Mouse (Mus musculus): ENCODE measurements around the gene Il17d. TPM values are rescaled to one million over a fixed set of nuclear protein-coding genes. Genes with fewer than 3 reads are reported as not detected.

Il17d gene
- total and polyA plus RNA-seq, 3 experiments, result 0.54 to 2.2 TPM; not detected in 1

- Histone ChIP-seq H3K9ac (ENCODE audit: control insufficient read depth, low read depth, low read length, poor library complexity, severe bottlenecking) (no peak overlapping the region), H3K4me1 (ENCODE audit: control insufficient read depth in 1 of 2, insufficient read depth in 2 of 2, low read length in 2 of 2) (peaks cover 0 to 24% of the 10 kb centered on the region in 2 experiments; a peak in 2 of 4 replicates), H3K27me3 (ENCODE audit: control insufficient read depth in 1 of 2, insufficient read depth in 2 of 2, low read length in 2 of 2) (no peaks in the 10 kb centered on the region), H3K9me3 (replicated peaks; ENCODE audit: insufficient read depth, low read length) (no peaks in the 10 kb centered on the region), H3K4me3 (ENCODE audit: control insufficient read depth in 1 of 2, insufficient read depth in 1 of 2, low read depth in 2 of 2, low read length in 2 of 2) (no peak overlapping the region), H3K36me3 (ENCODE audit: control insufficient read depth in 1 of 2, insufficient read depth in 2 of 2, low read length in 2 of 2) (peaks cover 0 to 13% of the 10 kb centered on the region in 2 experiments; a peak in 2 of 4 replicates), H3K27ac (ENCODE audit: control insufficient read depth, low read depth, low read length) (no peak overlapping the region), H3K79me2 (ENCODE audit: control insufficient read depth, insufficient read depth, low read length, poor library complexity) (no peaks in the 10 kb centered on the region)
- TF ChIP-seq CHD2 (IDR thresholded peaks at IDR 0.05; ENCODE audit: low read length) (no peak), NRF1 (IDR thresholded peaks at IDR 0.05; ENCODE audit: insufficient read depth, low read depth, low read length, poor library complexity, severe bottlenecking) (no peak), SMC3 (IDR thresholded peaks at IDR 0.05; ENCODE audit: low read depth, low read length) (no peak), MYC (IDR thresholded peaks at IDR 0.05; ENCODE audit: low read depth, low read length) (no peak), CTCF (IDR thresholded peaks at IDR 0.05 in 2 of 3, conservative IDR thresholded peaks at IDR 0.05 in 1 of 3; ENCODE audit: control insufficient read depth in 1 of 3, insufficient read depth in 1 of 3, low read depth in 2 of 3, low read length in 3 of 3, poor library complexity in 1 of 3, severe bottlenecking in 1 of 3) (no peak), MAX (IDR thresholded peaks at IDR 0.05; ENCODE audit: low read length) (no peak), TAL1 (IDR thresholded peaks at IDR 0.05; ENCODE audit: low read length) (no peak), TBP (IDR thresholded peaks at IDR 0.05; ENCODE audit: low read depth, low read length) (no peak), ELF1 (IDR thresholded peaks at IDR 0.05; ENCODE audit: low read depth, low read length) (no peak), MYB (IDR thresholded peaks at IDR 0.05; ENCODE audit: low read depth, low read length) (no peak)
- no peak for DNase-seq (ENCODE audit: low read depth, low spot score)
Measured at GRCm38 (mm10) chr14:57547062-57547461, 22.5 kb downstream of the Il17d start.

DNA sequence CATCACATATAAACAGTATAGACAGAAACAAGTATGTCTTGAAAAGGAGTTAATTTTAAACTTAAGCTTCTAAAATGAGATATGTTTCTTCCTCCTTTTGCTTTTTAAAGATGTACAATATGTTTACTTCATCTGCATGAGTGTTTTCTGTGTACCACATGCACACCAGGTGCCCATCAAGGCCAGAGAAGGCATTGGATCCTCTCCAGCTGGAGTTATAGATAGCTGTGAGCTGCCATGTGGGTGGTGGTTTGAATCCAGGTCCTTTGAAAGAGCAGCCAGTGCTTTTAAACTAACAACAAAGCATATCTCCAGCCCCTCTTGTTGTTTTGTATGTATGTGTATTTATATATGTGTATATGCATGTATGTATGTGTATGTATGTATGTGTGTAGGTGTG, 28.4 kb downstream of the Il17d start:
- Histone ChIP-seq H3K27me3 (ENCODE audit: control insufficient read depth in 1 of 2, insufficient read depth in 2 of 2, low read length in 2 of 2) (no peaks in the 10 kb centered on the region), H3K36me3 (ENCODE audit: control insufficient read depth in 1 of 2, insufficient read depth in 2 of 2, low read length in 2 of 2) (peaks cover 0 to 5% of the 10 kb centered on the region in 2 experiments; a peak in 2 of 4 replicates), H3K4me3 (ENCODE audit: control insufficient read depth in 1 of 2, insufficient read depth in 1 of 2, low read depth in 2 of 2, low read length in 2 of 2) (no peak overlapping the region), H3K4me1 (ENCODE audit: control insufficient read depth in 1 of 2, insufficient read depth in 2 of 2, low read length in 2 of 2) (no peaks in the 10 kb centered on the region), H3K79me2 (ENCODE audit: control insufficient read depth, insufficient read depth, low read length, poor library complexity) (no peaks in the 10 kb centered on the region), H3K9ac (ENCODE audit: control insufficient read depth, low read depth, low read length, poor library complexity, severe bottlenecking) (no peak overlapping the region), H3K9me3 (replicated peaks; ENCODE audit: insufficient read depth, low read length) (no peaks in the 10 kb centered on the region), H3K27ac (ENCODE audit: control insufficient read depth, low read depth, low read length) (no peak overlapping the region)
- TF ChIP-seq MAFK (IDR thresholded peaks at IDR 0.05; ENCODE audit: borderline replicate concordance, low read depth, low read length) (no peak), JUND (IDR thresholded peaks at IDR 0.05; ENCODE audit: low read depth, low read length) (no peak), HCFC1 (IDR thresholded peaks at IDR 0.05; ENCODE audit: low read depth, low read length) (no peak), NELFE (IDR thresholded peaks at IDR 0.05; ENCODE audit: low read depth, low read length) (no peak), SIN3A (IDR thresholded peaks at IDR 0.05; ENCODE audit: low read length) (no peak), SMC3 (IDR thresholded peaks at IDR 0.05; ENCODE audit: low read depth, low read length) (no peak), TCF12 (IDR thresholded peaks at IDR 0.05; ENCODE audit: low read depth, low read length) (no peak), ELF1 (IDR thresholded peaks at IDR 0.05; ENCODE audit: low read depth, low read length) (no peak)
- DNase-seq (ENCODE audit: low read depth, low spot score), result no peak

GRCm38 (mm10) chr14:57554434-57554833, 29.9 kb downstream of the Il17d start:
- Histone ChIP-seq H3K9me3 (replicated peaks; ENCODE audit: insufficient read depth, low read length) (no peaks in the 10 kb centered on the region), H3K4me3 (ENCODE audit: control insufficient read depth in 1 of 2, insufficient read depth in 1 of 2, low read depth in 2 of 2, low read length in 2 of 2) (no peak overlapping the region), H3K36me3 (ENCODE audit: control insufficient read depth in 1 of 2, insufficient read depth in 2 of 2, low read length in 2 of 2) (peaks cover 0 to 5% of the 10 kb centered on the region in 2 experiments; a peak in 2 of 4 replicates), H3K27ac (ENCODE audit: control insufficient read depth, low read depth, low read length) (no peak overlapping the region), H3K79me2 (ENCODE audit: control insufficient read depth, insufficient read depth, low read length, poor library complexity) (no peaks in the 10 kb centered on the region), H3K27me3 (ENCODE audit: control insufficient read depth in 1 of 2, insufficient read depth in 2 of 2, low read length in 2 of 2) (no peaks in the 10 kb centered on the region), H3K9ac (ENCODE audit: control insufficient read depth, low read depth, low read length, poor library complexity, severe bottlenecking) (no peak overlapping the region), H3K4me1 (ENCODE audit: control insufficient read depth in 1 of 2, insufficient read depth in 2 of 2, low read length in 2 of 2) (no peaks in the 10 kb centered on the region)
- DNase-seq (ENCODE audit: low read depth, low spot score), result no peak
- no peak for TF ChIP-seq USF1 (IDR thresholded peaks at IDR 0.05; ENCODE audit: low read depth, low read length)
- TF ChIP-seq SIN3A (IDR thresholded peaks at IDR 0.05; ENCODE audit: low read length), result no peak
- no peak for TF ChIP-seq GATA1 (IDR thresholded peaks at IDR 0.05; ENCODE audit: low read depth, low read length)
- no peak for TF ChIP-seq TAL1 (IDR thresholded peaks at IDR 0.05; ENCODE audit: low read length)
- TF ChIP-seq BHLHE40 (IDR thresholded peaks at IDR 0.05; ENCODE audit: borderline replicate concordance, low read depth, low read length), result no peak
- no peak for TF ChIP-seq NELFE (IDR thresholded peaks at IDR 0.05; ENCODE audit: low read depth, low read length)
- TF ChIP-seq RCOR1 (IDR thresholded peaks at IDR 0.05; ENCODE audit: low read depth, low read length), result no peak
- TF ChIP-seq MEF2A (IDR thresholded peaks at IDR 0.05; ENCODE audit: extremely low read depth, insufficient replicate concordance, low read depth, low read length, poor library complexity, severe bottlenecking), result no peak
- TF ChIP-seq HCFC1 (IDR thresholded peaks at IDR 0.05; ENCODE audit: low read depth, low read length), result no peak
- TF ChIP-seq NRF1 (IDR thresholded peaks at IDR 0.05; ENCODE audit: insufficient read depth, low read depth, low read length, poor library complexity, severe bottlenecking), result no peak
- TF ChIP-seq MYC (IDR thresholded peaks at IDR 0.05; ENCODE audit: low read depth, low read length), result no peak
- no peak for TF ChIP-seq RAD21 (IDR thresholded peaks at IDR 0.05; ENCODE audit: low read depth, low read length)
- no peak for TF ChIP-seq MAX (IDR thresholded peaks at IDR 0.05; ENCODE audit: low read length)
- TF ChIP-seq SMC3 (IDR thresholded peaks at IDR 0.05; ENCODE audit: low read depth, low read length), result no peak
- TF ChIP-seq UBTF (IDR thresholded peaks at IDR 0.05; ENCODE audit: borderline replicate concordance, insufficient read depth, low read depth, low read length), result no peak
- no peak for TF ChIP-seq TBP (IDR thresholded peaks at IDR 0.05; ENCODE audit: low read depth, low read length)
